Mouse (Mus musculus): ENCODE data around the gene Cask. TPM values are rescaled to one million over a fixed set of nuclear protein-coding genes. Genes with fewer than 3 reads are reported as not detected.

The Cask gene
- polyA plus RNA-seq, 1 experiment, result 10.8 TPM

DNA sequence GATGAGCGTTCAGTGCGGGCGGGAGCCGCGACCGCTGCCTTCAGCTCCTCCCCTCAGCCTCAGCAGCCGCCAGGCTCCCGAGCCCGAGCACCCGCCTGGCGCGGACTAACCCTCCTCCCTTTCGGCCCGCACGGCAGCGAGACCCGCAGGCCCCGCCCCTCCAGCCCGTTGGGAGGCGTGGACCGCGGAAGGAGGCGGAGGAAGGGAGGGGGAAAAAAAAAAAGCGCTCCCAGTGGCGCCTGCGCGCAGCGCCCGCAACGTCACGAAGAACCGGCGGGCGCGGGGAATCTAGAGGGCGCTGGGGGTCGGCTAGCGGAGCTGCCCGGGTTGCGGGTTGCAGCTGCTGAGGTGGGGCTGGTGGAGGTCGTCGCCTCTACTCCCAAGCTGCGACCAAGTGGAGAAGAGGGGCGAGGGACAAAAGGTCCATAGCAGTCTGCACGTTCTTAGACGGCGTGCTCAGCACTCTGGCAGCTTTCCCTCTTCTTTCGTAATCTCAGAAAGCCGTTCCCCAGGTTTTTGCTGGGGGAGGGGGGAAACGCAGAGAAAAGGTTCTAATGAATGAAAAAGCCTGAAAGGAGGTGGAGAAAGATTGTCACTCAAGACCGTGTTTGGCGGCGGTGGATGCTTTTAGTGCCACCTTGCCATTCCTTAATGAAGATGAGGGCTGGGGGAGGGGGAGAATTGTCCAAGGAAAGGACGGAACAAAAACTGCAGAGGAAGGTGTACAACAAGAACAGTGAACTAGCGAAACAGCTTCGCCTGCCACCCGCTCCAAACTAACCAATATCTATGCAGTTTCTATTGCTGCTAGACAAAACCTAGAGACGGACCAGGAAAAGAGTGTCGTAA lies 4.3 kb downstream of the Cask start:
- 8% methylated on average over 59 of the region's 59 CpGs for WGBS
- Histone ChIP-seq H3K27ac (ENCODE audit: control insufficient read depth, insufficient read depth, low read depth, low read length, poor library complexity) (peak overlapping the region; percentile 90), H3K4me3 (replicated peaks; ENCODE audit: control insufficient read depth, low read depth, low read length) (peak overlapping the region; percentile 82), H3K4me1 (ENCODE audit: control insufficient read depth, insufficient read depth, low read length) (no peaks in the 10 kb centered on the region)
- no peak for TF ChIP-seq CTCF (IDR thresholded peaks at IDR 0.05; ENCODE audit: control insufficient read depth, insufficient read depth, low read length)
- TF ChIP-seq POLR2A (IDR thresholded peaks at IDR 0.05; ENCODE audit: borderline replicate concordance, control insufficient read depth, low read depth, low read length), result peak; percentile 61; the same call in 1 of the 2 replicates

- WGBS, result 17% methylated on average over 85 of the region's 100 CpGs
- no peak for TF ChIP-seq CTCF (IDR thresholded peaks at IDR 0.05; ENCODE audit: control insufficient read depth, insufficient read depth, low read length)
- TF ChIP-seq POLR2A (IDR thresholded peaks at IDR 0.05; ENCODE audit: borderline replicate concordance, control insufficient read depth, low read depth, low read length), result no peak
- H3K27ac ChIP-seq (ENCODE audit: control insufficient read depth, insufficient read depth, low read depth, low read length, poor library complexity), result peak overlapping the region; percentile 90
- H3K4me3 ChIP-seq (replicated peaks; ENCODE audit: control insufficient read depth, low read depth, low read length), result peak overlapping the region; percentile 88
- H3K4me1 ChIP-seq (ENCODE audit: control insufficient read depth, insufficient read depth, low read length), result no peaks in the 10 kb centered on the region
Observed at GRCm38 (mm10) chrX:13845858-13846652, 5.1 kb downstream of the Cask start.

DNA sequence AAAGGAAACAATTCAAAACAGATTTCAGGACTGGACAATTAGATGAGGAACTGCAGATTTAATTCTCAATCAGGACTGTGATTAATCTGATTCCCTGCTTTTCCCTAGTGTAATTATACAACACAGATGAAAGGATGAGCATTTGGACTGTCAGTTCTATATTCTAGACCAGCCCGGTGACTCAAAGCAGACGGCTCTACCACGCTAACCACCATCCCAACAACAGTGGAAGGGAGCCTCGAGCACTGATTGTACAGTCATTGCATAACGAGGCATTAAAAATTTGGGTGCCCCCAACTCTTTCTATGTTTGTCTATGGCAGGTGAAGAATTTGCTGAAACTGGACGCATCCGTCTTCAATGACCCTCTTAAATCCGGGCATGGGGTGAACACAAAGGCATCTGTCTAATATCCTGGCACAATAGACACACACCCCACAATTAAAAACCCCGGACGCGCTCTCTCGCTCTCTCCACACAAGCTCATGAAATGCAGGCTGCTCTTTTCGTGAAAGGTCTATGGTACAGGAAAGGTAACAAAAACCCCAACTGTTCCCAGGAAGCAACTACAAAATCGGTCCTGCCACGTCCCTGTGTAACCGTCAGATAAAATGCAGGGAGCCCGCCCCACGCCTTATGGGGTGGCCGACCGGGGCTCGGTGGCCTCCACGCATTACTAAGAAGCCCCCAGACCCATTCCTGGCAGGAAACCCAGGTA lies 5.9 kb downstream of the Cask start:
- Histone ChIP-seq H3K4me3 (replicated peaks; ENCODE audit: control insufficient read depth, low read depth, low read length) (peak overlapping the region; percentile 88), H3K27ac (ENCODE audit: control insufficient read depth, insufficient read depth, low read depth, low read length, poor library complexity) (peak overlapping the region; percentile 38; the same call in 1 of the 2 replicates), H3K4me1 (ENCODE audit: control insufficient read depth, insufficient read depth, low read length) (no peaks in the 10 kb centered on the region)
- TF ChIP-seq CTCF (IDR thresholded peaks at IDR 0.05; ENCODE audit: control insufficient read depth, insufficient read depth, low read length), result no peak
- no peak for TF ChIP-seq POLR2A (IDR thresholded peaks at IDR 0.05; ENCODE audit: borderline replicate concordance, control insufficient read depth, low read depth, low read length)
- 19% methylated on average over 22 of the region's 22 CpGs for WGBS

DNA sequence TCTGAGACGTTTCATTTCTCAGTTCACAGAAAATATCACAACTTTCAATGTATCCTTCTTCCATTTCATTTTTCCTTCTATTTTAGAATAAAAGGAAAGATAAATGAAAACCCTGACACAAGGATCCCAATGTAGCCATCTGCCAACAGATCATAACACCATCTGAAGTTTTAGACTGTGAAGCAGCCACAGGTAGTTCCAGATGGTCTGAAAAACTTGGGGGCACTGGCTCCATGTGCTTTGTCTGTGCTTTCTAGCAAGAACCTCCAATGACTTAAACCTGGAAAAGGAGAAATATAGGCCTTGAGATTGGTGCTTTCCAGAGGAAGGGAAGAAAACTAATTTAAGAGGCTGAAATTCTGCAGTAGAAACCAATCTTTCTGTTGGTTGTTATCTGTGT lies 28.4 kb downstream of the Cask start:
- no peak overlapping the region for H3K27ac ChIP-seq (ENCODE audit: control insufficient read depth, insufficient read depth, low read depth, low read length, poor library complexity)
- 69% methylated on average over 1 of the region's 1 CpGs for WGBS
- TF ChIP-seq CTCF (IDR thresholded peaks at IDR 0.05; ENCODE audit: control insufficient read depth, insufficient read depth, low read length) (no peak), POLR2A (IDR thresholded peaks at IDR 0.05; ENCODE audit: borderline replicate concordance, control insufficient read depth, low read depth, low read length) (no peak)
- no peak overlapping the region for H3K4me3 ChIP-seq (replicated peaks; ENCODE audit: control insufficient read depth, low read depth, low read length)
- H3K4me1 ChIP-seq (ENCODE audit: control insufficient read depth, insufficient read depth, low read length), result no peaks in the 10 kb centered on the region

GRCm38 (mm10) chrX:13798754-13799153 lies 52.4 kb downstream of the Cask start:
- Histone ChIP-seq H3K4me1 (ENCODE audit: control insufficient read depth, insufficient read depth, low read length) (no peaks in the 10 kb centered on the region), H3K27ac (ENCODE audit: control insufficient read depth, insufficient read depth, low read depth, low read length, poor library complexity) (no peak overlapping the region), H3K4me3 (replicated peaks; ENCODE audit: control insufficient read depth, low read depth, low read length) (no peak overlapping the region)
- whole genome bisulfite sequencing, result 27% methylated on average over 2 of the region's 2 CpGs
- TF ChIP-seq POLR2A (IDR thresholded peaks at IDR 0.05; ENCODE audit: borderline replicate concordance, control insufficient read depth, low read depth, low read length), result no peak
- TF ChIP-seq CTCF (IDR thresholded peaks at IDR 0.05; ENCODE audit: control insufficient read depth, insufficient read depth, low read length), result no peak

GRCm38 (mm10) chrX:13765672-13766071 lies 85.5 kb downstream of the Cask start:
- no peak overlapping the region for H3K27ac ChIP-seq (ENCODE audit: control insufficient read depth, insufficient read depth, low read depth, low read length, poor library complexity)
- 73% methylated on average over 1 of the region's 1 CpGs for WGBS
- no peaks in the 10 kb centered on the region; the same call in 1 of the 2 replicates for H3K4me1 ChIP-seq (ENCODE audit: control insufficient read depth, insufficient read depth, low read length)
- no peak overlapping the region for H3K4me3 ChIP-seq (replicated peaks; ENCODE audit: control insufficient read depth, low read depth, low read length)
- no peak for TF ChIP-seq POLR2A (IDR thresholded peaks at IDR 0.05; ENCODE audit: borderline replicate concordance, control insufficient read depth, low read depth, low read length)
- no peak for TF ChIP-seq CTCF (IDR thresholded peaks at IDR 0.05; ENCODE audit: control insufficient read depth, insufficient read depth, low read length)

DNA sequence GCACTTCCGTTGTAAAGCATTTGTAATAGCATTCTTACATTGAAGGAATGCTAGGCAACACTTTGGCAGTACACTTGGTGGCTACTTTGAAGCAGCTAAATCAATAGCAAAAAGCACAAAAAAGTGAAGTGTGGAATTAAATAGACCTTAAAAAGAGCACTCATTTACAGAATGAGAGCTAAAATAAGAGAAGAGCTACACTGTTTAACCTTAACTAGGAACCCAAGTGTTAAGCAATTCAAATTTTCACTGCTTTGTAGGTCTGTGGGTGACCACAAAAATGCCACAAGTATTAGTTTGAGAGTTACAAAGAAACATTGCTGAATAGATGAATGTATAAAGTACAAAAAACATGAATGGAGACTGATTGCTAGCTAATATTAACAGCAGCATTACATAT lies 86.1 kb downstream of the Cask start:
- Histone ChIP-seq H3K4me3 (replicated peaks; ENCODE audit: control insufficient read depth, low read depth, low read length) (no peak overlapping the region), H3K27ac (ENCODE audit: control insufficient read depth, insufficient read depth, low read depth, low read length, poor library complexity) (no peak overlapping the region), H3K4me1 (ENCODE audit: control insufficient read depth, insufficient read depth, low read length) (no peaks in the 10 kb centered on the region; the same call in 1 of the 2 replicates)
- TF ChIP-seq CTCF (IDR thresholded peaks at IDR 0.05; ENCODE audit: control insufficient read depth, insufficient read depth, low read length) (no peak), POLR2A (IDR thresholded peaks at IDR 0.05; ENCODE audit: borderline replicate concordance, control insufficient read depth, low read depth, low read length) (no peak)
- 76% methylated on average over 1 of the region's 1 CpGs for WGBS
